Mouse (Mus musculus): ENCODE results near the gene Tcf7l1. TPM values are rescaled to one million over a fixed set of nuclear protein-coding genes. Genes with fewer than 3 reads are reported as not detected.

Gene Tcf7l1
- total RNA-seq, 2 experiments from 2014 or later = not detected

- no peak for ATAC-seq (replicated peaks; ENCODE audit: low FRiP score, poor library complexity, severe bottlenecking)
Observed at GRCm38 (mm10) chr6:72714726-72715125, 74.3 kb downstream of the Tcf7l1 start.

GRCm38 (mm10) chr6:72714250-72714649 is 74.8 kb downstream of the Tcf7l1 start:
- ATAC-seq (replicated peaks; ENCODE audit: low FRiP score, poor library complexity, severe bottlenecking) = no peak

- no peak for ATAC-seq (replicated peaks; ENCODE audit: low FRiP score, poor library complexity, severe bottlenecking)
Observed at GRCm38 (mm10) chr6:72711508-72712081, 77.5 kb downstream of the Tcf7l1 start.

GRCm38 (mm10) chr6:72710897-72711507 is 78.1 kb downstream of the Tcf7l1 start:
- no peak for ATAC-seq (replicated peaks; ENCODE audit: low FRiP score, poor library complexity, severe bottlenecking)

- no peak for ATAC-seq (replicated peaks; ENCODE audit: low FRiP score, poor library complexity, severe bottlenecking)
Observed at GRCm38 (mm10) chr6:72699467-72700126, 89.5 kb downstream of the Tcf7l1 start.

- no peak for ATAC-seq (replicated peaks; ENCODE audit: low FRiP score, poor library complexity, severe bottlenecking)
Observed at GRCm38 (mm10) chr6:72698559-72698958, 90.5 kb downstream of the Tcf7l1 start.

GRCm38 (mm10) chr6:72696601-72697335 is 92.3 kb downstream of the Tcf7l1 start:
- ATAC-seq (replicated peaks; ENCODE audit: low FRiP score, poor library complexity, severe bottlenecking) = no peak

GRCm38 (mm10) chr6:72694791-72695204 is 94.3 kb downstream of the Tcf7l1 start:
- no peak for ATAC-seq (replicated peaks; ENCODE audit: low FRiP score, poor library complexity, severe bottlenecking)

- ATAC-seq (replicated peaks; ENCODE audit: low FRiP score, poor library complexity, severe bottlenecking) = no peak
Observed at GRCm38 (mm10) chr6:72694047-72694790, 94.8 kb downstream of the Tcf7l1 start.

- no peak for ATAC-seq (replicated peaks; ENCODE audit: low FRiP score, poor library complexity, severe bottlenecking)
Observed at GRCm38 (mm10) chr6:72692469-72692868, 96.6 kb downstream of the Tcf7l1 start.

- no peak for ATAC-seq (replicated peaks; ENCODE audit: low FRiP score, poor library complexity, severe bottlenecking)
Observed at GRCm38 (mm10) chr6:72691549-72691948, 97.5 kb downstream of the Tcf7l1 start.

GRCm38 (mm10) chr6:72690595-72690994 is 98.5 kb downstream of the Tcf7l1 start:
- no peak for ATAC-seq (replicated peaks; ENCODE audit: low FRiP score, poor library complexity, severe bottlenecking)

- no peak for ATAC-seq (replicated peaks; ENCODE audit: low FRiP score, poor library complexity, severe bottlenecking)
Observed at GRCm38 (mm10) chr6:72690001-72690400, 99.1 kb downstream of the Tcf7l1 start.

- no peak for ATAC-seq (replicated peaks; ENCODE audit: low FRiP score, poor library complexity, severe bottlenecking)
Observed at GRCm38 (mm10) chr6:72689046-72689445, 100.0 kb downstream of the Tcf7l1 start.

- ATAC-seq (replicated peaks; ENCODE audit: low FRiP score, poor library complexity, severe bottlenecking) = no peak
Observed at GRCm38 (mm10) chr6:72685165-72685564, 103.9 kb downstream of the Tcf7l1 start.

GRCm38 (mm10) chr6:72684260-72684805 is 104.7 kb downstream of the Tcf7l1 start:
- ATAC-seq (replicated peaks; ENCODE audit: low FRiP score, poor library complexity, severe bottlenecking) = no peak

- ATAC-seq (replicated peaks; ENCODE audit: low FRiP score, poor library complexity, severe bottlenecking) = no peak
Observed at GRCm38 (mm10) chr6:72682238-72682637, 106.8 kb downstream of the Tcf7l1 start.

GRCm38 (mm10) chr6:72680936-72681335 is 108.1 kb downstream of the Tcf7l1 start:
- no peak for ATAC-seq (replicated peaks; ENCODE audit: low FRiP score, poor library complexity, severe bottlenecking)

GRCm38 (mm10) chr6:72678631-72679030 is 110.4 kb downstream of the Tcf7l1 start:
- no peak for ATAC-seq (replicated peaks; ENCODE audit: low FRiP score, poor library complexity, severe bottlenecking)
